Mouse (Mus musculus): ENCODE measurements at regions not wholly inside any gene's neighbourhood (a gene's known extent, or its start where the extent isn't known, plus 50 kb on each side); places are given as distances from the start of the nearest gene placed in this dataset.

DNA sequence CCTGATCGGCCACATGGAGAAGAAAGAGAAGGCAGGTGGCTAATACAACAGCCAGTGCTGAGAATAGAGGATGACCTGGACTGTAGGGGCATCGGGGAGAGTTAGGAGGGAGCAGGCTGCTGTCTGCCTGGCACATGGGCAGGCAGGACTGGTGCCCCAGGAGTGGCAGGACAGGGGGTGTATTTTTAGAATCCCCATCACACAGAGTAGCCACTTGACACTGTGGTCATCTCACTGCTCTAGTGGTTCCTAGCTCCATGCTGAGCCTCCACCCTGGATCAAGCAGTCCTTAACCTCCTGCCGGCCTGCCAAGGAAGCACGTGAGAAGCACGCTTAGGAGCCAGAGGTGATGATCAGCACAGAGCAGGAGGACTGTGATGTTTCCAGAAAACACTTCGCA lies 119.7 kb downstream of the Sec61b start:
- TF ChIP-seq CTCF (IDR thresholded peaks at IDR 0.05; ENCODE audit: low read depth, low read length) (no peak), POLR2A (IDR thresholded peaks at IDR 0.05; ENCODE audit: borderline replicate concordance, low read depth, low read length) (no peak)
